10 mouse cellular contexts compared by ENCODE assay signal in the genomic region with DNA sequence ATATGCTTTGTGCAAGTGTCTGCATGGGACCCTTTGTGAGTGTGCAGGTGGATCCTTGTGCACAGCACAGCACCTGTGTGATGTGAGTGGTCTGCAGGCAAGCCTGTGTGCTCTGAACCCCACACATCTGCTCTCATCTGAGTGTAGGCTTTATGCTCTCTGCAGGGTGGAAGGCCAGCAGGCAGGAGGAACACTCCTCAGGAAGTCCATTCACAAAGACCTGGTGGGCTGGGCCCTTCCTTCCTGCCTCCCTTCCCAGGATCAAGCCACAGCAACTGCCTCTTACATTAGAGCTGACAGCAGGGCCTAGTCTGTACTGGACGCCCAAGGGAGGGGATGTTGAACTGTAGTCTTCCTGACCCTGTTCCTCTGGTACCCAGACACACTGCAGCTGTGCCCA. TPM values are rescaled to one million over a fixed set of nuclear protein-coding genes. Genes with fewer than 3 reads are reported as not detected.
DNase-seq lines count a peak whose midpoint lies in the region; ATAC-seq and TF ChIP-seq lines count a peak whose summit lies in the region.
"Had no signal": no experiment of that assay in that cellular context is flagged by ENCODE, and none has a peak within 500 bp of the region (broad histone marks: within the 10 kb centered on the region; RNA-seq: fewer than 3 reads in every experiment).

No protein-coding gene starts in this region.

- H3K4me1 ChIP-seq in cortical plate, adult 2 months (ENCODE audit: control insufficient read depth, insufficient read depth, low read length): no peaks in the 10 kb centered on the region
- H3K4me1 ChIP-seq in lung, embryonic 14.5 days (ENCODE audit: insufficient read depth): no peaks in the 10 kb centered on the region; the same call in 1 of the 2 replicates

- peak overlapping the region; percentile 87 for H3K27ac ChIP-seq in gastrocnemius, adult 2 months
- 0 out of 2 replicates have a peak overlapping the region, but pooled peaks have one; percentile 11 for H3K27ac ChIP-seq in cortical plate, adult 2 months (ENCODE audit: insufficient read depth, low read length)
- 0 out of 2 replicates have a peak overlapping the region, but pooled peaks have one; percentile 47 for H3K27ac ChIP-seq in lung, embryonic 14.5 days (ENCODE audit: low read depth)
- H3K27ac ChIP-seq: macrophage had no signal

- H3K4me3 ChIP-seq in gastrocnemius, adult 2 months: peak overlapping the region; percentile 54
- H3K4me3 ChIP-seq in cortical plate, adult 2 months (ENCODE audit: insufficient read depth, low read length): no peak overlapping the region
- no peak overlapping the region for H3K4me3 ChIP-seq in lung, embryonic 14.5 days (ENCODE audit: low read depth, low read length)

- H3K9me3 ChIP-seq in lung, embryonic 14.5 days (ENCODE audit: low read depth, low read length): no peaks in the 10 kb centered on the region

- no peak for TF ChIP-seq CTCF in gastrocnemius, adult 2 months (IDR thresholded peaks at IDR 0.05)
- TF ChIP-seq CTCF in cortical plate, adult 2 months (IDR thresholded peaks at IDR 0.05; ENCODE audit: extremely low read depth, insufficient read depth, low read length): no peak
- TF ChIP-seq CTCF in lung, embryonic 14.5 days (IDR thresholded peaks at IDR 0.05; ENCODE audit: low read depth): no peak

- H3K27me3 ChIP-seq in lung, embryonic 14.5 days (ENCODE audit: insufficient read depth, low read length): no peaks in the 10 kb centered on the region

- no peak overlapping the region for H3K4me2 ChIP-seq in lung, embryonic 14.5 days

- H3K9ac ChIP-seq in lung, embryonic 14.5 days: no peak overlapping the region

- H3K36me3 ChIP-seq in lung, embryonic 14.5 days (ENCODE audit: insufficient read depth): peaks cover 34% of the 10 kb centered on the region

- WGBS in lung, embryonic 14.5 days: 23% methylated on average over 1 of the region's 1 CpGs

- no peak for TF ChIP-seq POLR2A in cortical plate, adult 2 months (IDR thresholded peaks at IDR 0.05; ENCODE audit: extremely low read depth, insufficient read depth, low read length)

- intact Hi-C loops in gastrocnemius, adult 2 months (cut with DNase I): no loop called here

- DNase-seq in gastrocnemius, adult 2 months: no peak
- no peak for DNase-seq in gastrocnemius, adult 18-20 months (ENCODE audit: low spot score)
- peak; percentile 50 to 51 for DNase-seq in kidney, adult 8-10 months
- DNase-seq in lung, embryonic 14.5 days: peak; percentile 54
- DNase-seq in thymus, adult 18-20 months: no peak
- no peak for DNase-seq in thymus, postnatal 14 days
- no peak for DNase-seq in left cerebral cortex, adult 9 months (ENCODE audit: low spot score in 2 of 2)

- ATAC-seq in lung, embryonic 14.5 days (ENCODE audit: insufficient read depth): peak; percentile 59; the same call in 1 of the 2 replicates

RNA-seq across cellular contexts. Expression of gene Gm11037, which starts 1.1 kb away (rescaled TPM):
- not detected for total RNA-seq in gastrocnemius, adult 2 months (2021)
- total RNA-seq in gastrocnemius, adult 18-20 months (2021): not detected
- polyA plus RNA-seq in cortical plate, adult 2 months (2012; rRNA removed): not detected in 2 replicates
- polyA plus RNA-seq in lung, embryonic 14.5 days (2014; fragmentation: Nextera tagmentation; extraction: Ambion mirVana): not detected in 2 replicates
- total RNA-seq: common myeloid progenitor, adult 5-6 weeks had no signal
- polyA plus RNA-seq: macrophage had no signal

RNA-seq across cellular contexts. Expression of gene Hspa12b, which starts 7.3 kb away (rescaled TPM):
- total RNA-seq in gastrocnemius, adult 2 months (2021): 10 to 100 TPM; 11.7 to 14.8 TPM
- 10 to 100 TPM in 1 of 2 experiments, 1 to 10 TPM in 1; 8.9 to 14.9 TPM for total RNA-seq in gastrocnemius, adult 18-20 months (2021)
- polyA plus RNA-seq in cortical plate, adult 2 months (2012; rRNA removed): 10.2 and 10.5 TPM in 2 replicates
- 8.8 and 10.0 TPM in 2 replicates for polyA plus RNA-seq in lung, embryonic 14.5 days (2014; fragmentation: Nextera tagmentation; extraction: Ambion mirVana)

RNA-seq across cellular contexts. Expression of gene 1700037H04Rik, which starts 25.5 kb away (rescaled TPM):
- 1 to 10 TPM; 3.6 to 4.5 TPM for total RNA-seq in gastrocnemius, adult 2 months (2021)
- 1 to 10 TPM; 4.2 to 4.3 TPM for total RNA-seq in gastrocnemius, adult 18-20 months (2021)
- 110 and 130 TPM in 2 replicates for polyA plus RNA-seq in cortical plate, adult 2 months (2012; rRNA removed)
- 70.6 and 76.1 TPM in 2 replicates for polyA plus RNA-seq in lung, embryonic 14.5 days (2014; fragmentation: Nextera tagmentation; extraction: Ambion mirVana)

RNA-seq across cellular contexts. Expression of gene Cenpb, which starts 45.5 kb away (rescaled TPM):
- total RNA-seq in gastrocnemius, adult 2 months (2021): 10 to 100 TPM; 67.7 to 70.1 TPM
- total RNA-seq in gastrocnemius, adult 18-20 months (2021): 10 to 100 TPM; 67.4 to 72.2 TPM
- polyA plus RNA-seq in cortical plate, adult 2 months (2012; rRNA removed): 82.1 and 87.2 TPM in 2 replicates
- polyA plus RNA-seq in lung, embryonic 14.5 days (2014; fragmentation: Nextera tagmentation; extraction: Ambion mirVana): 9.3 and 9.7 TPM in 2 replicates

RNA-seq across cellular contexts. Expression of gene Siglec1, which starts 47.8 kb away (rescaled TPM):
- total RNA-seq in gastrocnemius, adult 2 months (2021): under 1 TPM; 0.36 to 0.39 TPM
- under 1 TPM; 0.59 to 0.71 TPM for total RNA-seq in gastrocnemius, adult 18-20 months (2021)
- 0.21 and 0.35 TPM in 2 replicates for polyA plus RNA-seq in cortical plate, adult 2 months (2012; rRNA removed)
- polyA plus RNA-seq in lung, embryonic 14.5 days (2014; fragmentation: Nextera tagmentation; extraction: Ambion mirVana): 0.23 and 0.34 TPM in 2 replicates

Comparison
In these comparisons a context has a peak if more than half of its experiments do, and no peak if none do; other contexts are left out.
1. DNase-seq: peak in kidney, adult 8-10 months (2 of 2) and lung, embryonic 14.5 days (single experiment); none in gastrocnemius, adult 2 months (single experiment), gastrocnemius, adult 18-20 months (single experiment), thymus, adult 18-20 months (0 of 2), thymus, postnatal 14 days (single experiment) and left cerebral cortex, adult 9 months (0 of 2).
2. H3K27ac ChIP-seq: peak in every context shown above with its lines; median percentile 87 in gastrocnemius, adult 2 months; 47 in lung, embryonic 14.5 days; 11 in cortical plate, adult 2 months.